Mouse (Mus musculus) liver, embryonic 14.5 days (tissue): ENCODE measurements around the gene Plcb1. TPM values are rescaled to one million over a fixed set of nuclear protein-coding genes. Genes with fewer than 3 reads are reported as not detected.

Experiments used
- ATAC-seq: fragments of 200-750 bp; cut with Nextera tagmentation; 2 replicates; pipeline ENCODE4 v1.8.0; 2017; ENCODE audit warnings: moderate number of reproducible peaks, mild to moderate bottlenecking, moderate library complexity; ENCODE audit not compliant: insufficient read depth
- DNase-seq, 3 experiments: peaks; one replicate each; pipeline ENCODE4 v3.0.0-alpha.2; 2012 to 2013; ENCODE audit warnings: low read depth in 3 of 3, low spot score in 3 of 3
- H3K27ac ChIP-seq: fragments of 300-500 bp; sonication (generic); 2 replicates; pipeline ENCODE4 v1.5.1; 2014; ENCODE audit warnings: moderate library complexity, mild to moderate bottlenecking, control low read depth, inconsistent platforms
- H3K27me3 ChIP-seq: fragments of 300-500 bp; sonication (generic); 2 replicates; pipeline ENCODE4 v1.6.1; 2014; ENCODE audit warnings: mild to moderate bottlenecking, low read length, moderate library complexity; ENCODE audit not compliant: control insufficient read depth, insufficient read depth
- H3K36me3 ChIP-seq: fragments of 300-500 bp; sonication (generic); replicated peaks from 2 replicates; pipeline ENCODE4 v1.6.1; 2014; ENCODE audit warnings: low read depth; ENCODE audit not compliant: control insufficient read depth, insufficient read depth
- H3K4me1 ChIP-seq, 2 experiments: fragments of 200-500 bp in 1 of 2; fragments of 300-500 bp in 1 of 2; sonication (generic) in 1 of 2; replicated peaks; 2 replicates each; pipeline ENCODE4 v1.6.1; 2012 to 2014; ENCODE audit warnings: antibody characterized with exemption in 1 of 2, inconsistent platforms in 1 of 2, low read length in 1 of 2; ENCODE audit not compliant: control insufficient read depth in 2 of 2, insufficient read depth in 2 of 2
- H3K4me2 ChIP-seq: fragments of 300-500 bp; sonication (generic); 2 replicates; pipeline ENCODE4 v1.6.1; 2014; ENCODE audit warnings: low read depth, mild to moderate bottlenecking, control low read depth, moderate library complexity
- H3K4me3 ChIP-seq, 2 experiments: fragments of 200-500 bp in 1 of 2; fragments of 300-500 bp in 1 of 2; sonication (generic) in 1 of 2; 2 replicates each; pipeline ENCODE4 v1.5.1; 2012 to 2014; ENCODE audit warnings: low read depth in 2 of 2, low read length in 2 of 2, mild to moderate bottlenecking in 2 of 2, control low read depth in 1 of 2, inconsistent platforms in 1 of 2, moderate library complexity in 1 of 2; ENCODE audit not compliant: insufficient read depth in 1 of 2
- H3K9ac ChIP-seq: fragments of 300-500 bp; sonication (generic); replicated peaks from 2 replicates; pipeline ENCODE4 v1.6.1; 2014; ENCODE audit warnings: mild to moderate bottlenecking, control low read depth, moderate library complexity
- H3K9me3 ChIP-seq: fragments of 300-500 bp; sonication (generic); 2 replicates; pipeline ENCODE4 v1.6.1; 2016; ENCODE audit warnings: low read length, mixed read lengths; ENCODE audit not compliant: control insufficient read depth
- CTCF ChIP-seq: IDR thresholded peaks from 2 replicates; pipeline ENCODE4 v1.5.1; 2016; ENCODE audit warnings: antibody characterized with exemption, low read depth, control low read depth
- EP300 ChIP-seq: IDR thresholded peaks from 2 replicates; pipeline ENCODE4 v1.6.1; 2016; ENCODE audit warnings: antibody characterized with exemption, low read depth
- WGBS: fragments of 180-500 bp; shearing (Covaris S2); extraction: QIAGEN DNeasy Blood & Tissue Kit; methylation state at CpG from one replicate; pipeline ENCODE4 v1.1.7; 2014; ENCODE audit not compliant: insufficient replicate concordance; 5-methylcytosine and 5-hydroxymethylcytosine counted together
- polyA plus RNA-seq, 2 experiments: library from polyadenylated mRNA; depleted of rRNA in 1 of 2; stranded (reverse) in 1 of 2; unstranded in 1 of 2; fragments of >200 nt; fragmentation: Nextera tagmentation in 1 of 2; extraction: Ambion mirVana in 1 of 2; gene quantifications; 2 replicates each; pipeline versions ENCODE4 v1.2.1 to v1.2.3; 2012 to 2014

The Plcb1 gene
- polyA plus RNA-seq, 2 experiments: 0.56 to 3.0 TPM

DNA sequence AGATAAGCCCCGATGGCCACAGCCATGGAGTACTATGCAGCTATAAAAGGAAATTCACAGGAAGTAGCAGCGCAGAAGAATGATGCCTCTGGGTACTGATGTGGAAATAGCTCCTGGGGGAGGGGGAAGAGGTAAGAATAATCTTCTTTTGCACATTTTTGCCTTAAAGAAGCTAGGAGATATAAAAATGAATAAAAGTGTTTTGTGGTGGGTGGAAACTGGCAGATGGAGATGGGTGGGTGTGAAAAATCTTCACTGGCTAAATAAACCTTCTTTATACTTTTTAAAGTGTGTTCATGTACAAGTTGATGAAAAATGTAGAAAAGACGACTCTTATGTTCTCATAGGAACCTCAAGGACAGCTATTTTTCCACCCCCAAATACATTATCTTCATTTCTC lies 60.7 kb downstream of the Plcb1 start:
- Histone ChIP-seq H3K36me3 (no peaks in the 10 kb centered on the region), H3K9ac (no peak overlapping the region), H3K4me3 (no peak overlapping the region), H3K27me3 (no peaks in the 10 kb centered on the region), H3K4me1 (peaks cover 0 to 6% of the 10 kb centered on the region in 2 experiments), H3K27ac (no peak overlapping the region), H3K9me3 (no peaks in the 10 kb centered on the region), H3K4me2 (no peak overlapping the region)
- DNase-seq (no peak), ATAC-seq (no peak)
- 44% methylated on average over 3 of the region's 3 CpGs for WGBS
- TF ChIP-seq CTCF (no peak), EP300 (no peak)

DNA sequence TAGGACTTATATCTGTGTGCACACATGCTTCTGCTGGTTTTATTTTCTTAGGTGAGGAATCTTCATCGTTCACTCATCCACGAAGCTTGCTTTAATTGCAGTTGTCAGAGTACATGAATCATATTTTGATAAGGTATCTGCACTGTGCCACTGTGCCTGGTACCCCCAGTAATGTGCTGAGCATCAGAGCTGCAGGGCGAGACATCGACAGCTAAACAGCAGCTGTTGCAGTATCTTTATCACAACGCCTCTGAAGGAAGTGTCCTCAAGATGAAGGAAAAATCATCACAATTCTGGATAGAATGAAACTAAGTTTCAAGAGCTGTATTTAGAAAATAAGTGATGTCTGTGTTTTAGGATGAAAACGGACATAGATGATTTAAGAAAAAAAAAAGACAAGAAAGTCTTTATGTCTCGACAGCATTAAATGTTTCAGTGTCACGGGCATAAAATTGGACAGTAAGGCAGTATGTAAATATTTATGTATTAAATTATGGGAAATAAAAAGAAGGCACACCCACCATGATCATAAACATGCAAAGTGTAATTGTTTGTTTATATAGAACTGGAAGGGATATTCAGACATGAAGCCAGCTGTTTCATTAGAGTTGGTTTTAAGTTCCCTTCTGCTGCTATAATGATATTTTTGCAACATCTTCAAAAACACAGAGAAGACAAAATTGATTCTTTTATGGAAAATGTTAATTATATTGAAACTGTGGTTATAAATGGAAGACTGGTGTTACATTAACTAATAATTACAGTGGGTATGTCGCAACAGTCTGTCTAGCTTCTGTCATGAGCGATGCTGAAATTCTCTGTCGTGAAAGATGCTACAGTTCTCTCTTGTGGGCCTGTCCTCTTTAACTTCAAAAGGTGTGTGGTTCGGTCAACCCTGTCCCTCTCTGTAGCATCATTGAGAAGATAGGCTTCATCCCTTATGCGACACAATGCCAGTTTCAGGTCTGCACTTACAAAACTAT lies 65.6 kb downstream of the Plcb1 start:
- Histone ChIP-seq H3K4me3 (no peak overlapping the region), H3K27ac (no peak overlapping the region), H3K4me1 (0 out of 4 replicates have a peak, but pooled peaks cover 0 to 2% of the 10 kb centered on the region in 2 experiments), H3K36me3 (no peaks in the 10 kb centered on the region), H3K9ac (no peak overlapping the region), H3K27me3 (no peaks in the 10 kb centered on the region), H3K4me2 (no peak overlapping the region), H3K9me3 (no peaks in the 10 kb centered on the region)
- ATAC-seq: no peak
- WGBS: 51% methylated on average over 13 of the region's 13 CpGs
- no peak for DNase-seq
- no peak for TF ChIP-seq CTCF
- no peak for TF ChIP-seq EP300

DNA sequence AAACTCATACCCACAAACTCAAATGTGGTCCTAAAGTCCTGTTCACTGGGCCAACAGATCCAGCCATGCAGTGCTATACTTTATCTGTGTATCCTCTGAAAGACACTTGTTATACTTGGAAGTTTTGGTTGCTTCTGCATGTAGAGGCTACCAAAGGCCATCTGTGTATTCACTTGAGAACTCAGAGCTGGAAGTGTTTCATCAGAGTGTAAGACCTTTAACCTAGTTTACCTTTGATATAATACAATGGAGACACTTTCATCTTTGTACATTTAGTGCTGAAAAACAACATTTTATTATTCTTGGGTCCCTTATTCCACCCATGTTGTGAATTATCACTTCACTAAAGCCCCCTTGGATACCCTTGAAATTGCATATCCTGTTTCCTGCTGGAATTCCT lies 70.4 kb downstream of the Plcb1 start:
- 0 out of 4 replicates have a peak, but pooled peaks cover 0 to 2% of the 10 kb centered on the region in 2 experiments for H3K4me1 ChIP-seq
- ATAC-seq: no peak
- H3K9me3 ChIP-seq: no peaks in the 10 kb centered on the region
- no peak overlapping the region for H3K27ac ChIP-seq
- TF ChIP-seq EP300 (no peak), CTCF (no peak)
- H3K4me3 ChIP-seq: no peak overlapping the region
- no peaks in the 10 kb centered on the region for H3K27me3 ChIP-seq
- no peaks in the 10 kb centered on the region for H3K36me3 ChIP-seq
- no peak overlapping the region for H3K9ac ChIP-seq
- DNase-seq: no peak
- H3K4me2 ChIP-seq: no peak overlapping the region

DNA sequence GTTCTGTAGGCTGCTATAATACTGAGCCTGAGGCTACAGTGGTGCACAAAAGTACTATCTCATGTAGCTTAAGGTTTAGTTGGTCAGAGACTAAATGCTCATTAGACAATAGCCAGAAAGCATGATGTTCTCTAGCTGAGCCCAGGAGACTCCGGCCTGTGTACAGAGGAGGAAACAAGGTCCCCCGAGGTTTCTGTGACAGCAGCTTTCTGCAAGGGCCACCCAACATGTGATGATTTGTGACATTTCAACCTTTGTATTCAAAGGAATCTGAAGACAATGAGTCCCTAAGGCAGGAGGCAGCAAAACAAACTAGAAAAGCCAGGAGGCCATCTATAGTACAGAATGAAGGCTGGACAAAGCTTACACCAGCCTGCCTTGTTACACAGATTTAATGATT lies 70.8 kb downstream of the Plcb1 start:
- no peak for TF ChIP-seq EP300
- TF ChIP-seq CTCF: no peak
- Histone ChIP-seq H3K9ac (no peak overlapping the region), H3K9me3 (no peaks in the 10 kb centered on the region), H3K27me3 (no peaks in the 10 kb centered on the region), H3K4me2 (no peak overlapping the region), H3K27ac (no peak overlapping the region), H3K36me3 (no peaks in the 10 kb centered on the region), H3K4me1 (0 out of 4 replicates have a peak, but pooled peaks cover 0 to 2% of the 10 kb centered on the region in 2 experiments), H3K4me3 (no peak overlapping the region)
- DNase-seq (no peak), ATAC-seq (no peak)
- WGBS: 27% methylated on average over 2 of the region's 2 CpGs

DNA sequence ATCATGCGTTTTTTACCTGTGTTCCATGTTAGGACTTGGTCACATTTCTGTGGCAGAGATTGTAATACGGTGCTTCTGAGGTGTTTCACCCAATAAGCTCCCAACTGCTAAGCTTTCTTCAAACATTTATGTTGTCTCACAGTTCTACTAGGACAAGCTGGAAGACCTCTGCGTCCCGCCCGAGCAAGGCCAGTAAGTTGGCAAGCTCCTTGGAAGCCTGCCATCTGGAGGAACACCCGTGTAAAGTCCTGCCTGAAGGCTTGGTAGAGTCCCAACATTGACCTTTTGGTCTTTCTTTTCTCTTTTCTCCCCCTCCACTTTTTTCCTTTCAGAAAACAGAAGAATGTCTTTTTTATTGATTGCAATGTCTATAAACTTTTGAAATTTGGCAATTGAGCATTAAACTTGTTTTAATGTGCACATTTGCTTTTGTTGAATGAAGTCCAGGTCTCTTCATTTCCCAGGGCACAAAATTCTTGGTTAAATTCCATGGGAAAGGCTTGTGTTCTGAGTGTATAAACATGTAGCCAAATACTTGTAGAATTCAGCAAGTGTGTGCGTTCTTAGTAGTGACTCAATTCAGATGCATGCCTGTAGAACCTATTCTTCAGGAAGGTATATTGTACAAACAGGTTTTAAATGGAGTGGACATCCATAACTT lies 79.2 kb downstream of the Plcb1 start:
- Histone ChIP-seq H3K9me3 (no peaks in the 10 kb centered on the region), H3K27ac (no peak overlapping the region), H3K4me2 (no peak overlapping the region), H3K36me3 (no peaks in the 10 kb centered on the region), H3K4me3 (no peak overlapping the region), H3K4me1 (no peaks in the 10 kb centered on the region), H3K9ac (no peak overlapping the region), H3K27me3 (no peaks in the 10 kb centered on the region)
- TF ChIP-seq EP300 (no peak), CTCF (no peak)
- 63% methylated on average over 7 of the region's 7 CpGs for WGBS
- DNase-seq: no peak
- ATAC-seq: no peak
